Comparison of ENCODE assay signal across 1 mouse cellular context in the genomic region with DNA sequence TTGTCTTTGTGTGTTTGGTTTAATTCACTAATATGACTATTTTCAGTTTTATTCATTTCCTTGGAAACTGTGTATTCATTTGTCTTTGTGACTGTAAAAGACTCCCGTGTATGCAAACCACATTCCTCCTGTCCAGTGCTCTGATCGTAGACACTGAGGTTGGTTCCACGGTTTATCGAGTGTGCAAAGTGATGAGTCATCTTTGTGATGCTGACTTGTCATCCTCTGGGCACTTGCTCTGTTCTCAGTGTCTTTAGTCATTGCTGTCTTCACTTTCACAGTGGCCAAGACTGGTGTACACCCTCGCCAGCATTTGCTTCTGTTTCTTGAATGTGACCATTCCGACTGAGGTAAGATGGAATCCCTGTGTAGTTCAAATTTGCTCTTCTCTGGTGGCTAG.
TF ChIP-seq lines count a peak whose summit lies in the region.

No protein-coding gene starts in this region.

TF ChIP-seq in CH12.LX, 34 proteins besides CTCF, POLR2A, EP300 and RAD21:
- TF ChIP-seq IRF4 (IDR thresholded peaks at IDR 0.05; ENCODE audit: low read depth, low read length) (peak; percentile 51; the same call in 1 of the 2 replicates), ZMIZ1 (IDR thresholded peaks at IDR 0.05; ENCODE audit: low read depth, low read length) (no peak), MXI1 (IDR thresholded peaks at IDR 0.05; ENCODE audit: low read depth, low read length) (no peak; the same call in 1 of the 2 replicates), SIN3A (IDR thresholded peaks at IDR 0.05; ENCODE audit: low read length) (0 out of 2 replicates have a peak, but pooled peaks have one; percentile 22), MEF2A (IDR thresholded peaks at IDR 0.05; ENCODE audit: borderline replicate concordance, low read depth, low read length) (no peak), ETS1 (conservative IDR thresholded peaks at IDR 0.05; ENCODE audit: low read depth, low read length) (peak; percentile 70), GABPA (IDR thresholded peaks at IDR 0.05; ENCODE audit: insufficient replicate concordance, low read depth, low read length) (no peak), USF1 (IDR thresholded peaks at IDR 0.05; ENCODE audit: low read depth, low read length) (no peak), JUND (conservative IDR thresholded peaks at IDR 0.05; ENCODE audit: low read depth, low read length) (peak; percentile 86), RCOR1 (conservative IDR thresholded peaks at IDR 0.05; ENCODE audit: low read depth, low read length) (no peak), ZNF384 (IDR thresholded peaks at IDR 0.05; ENCODE audit: low read depth, low read length) (no peak), BHLHE40 (IDR thresholded peaks at IDR 0.05; ENCODE audit: low read depth, low read length) (peak; percentile 68), MAFK (IDR thresholded peaks at IDR 0.05; ENCODE audit: insufficient replicate concordance, low read length) (peak; percentile 97), PAX5 (IDR thresholded peaks at IDR 0.05; ENCODE audit: low read length) (no peak), JUN (IDR thresholded peaks at IDR 0.05; ENCODE audit: insufficient read depth, low read depth, low read length) (peak; percentile 77)
